Mouse (Mus musculus) limb, embryonic 14.5 days (tissue): ENCODE data around the gene Kirrel3. TPM values are rescaled to one million over a fixed set of nuclear protein-coding genes. Genes with fewer than 3 reads are reported as not detected.
A peak's percentile ranks its signal among the peaks of the same experiment; 100 is the strongest.

Experiments
- ATAC-seq: fragments of 200-750 bp; cut with Nextera tagmentation; 2 replicates; pipeline ENCODE4 v1.8.0; 2017; ENCODE audit warnings: low read depth, moderate number of reproducible peaks, moderate TSS enrichment; ENCODE audit not compliant: low FRiP score
- DNase-seq: peaks from one replicate; pipeline ENCODE4 v3.0.0-alpha.2; 2015; ENCODE audit warnings: low spot score
- H3K27ac ChIP-seq: fragments of 300-500 bp; sonication (generic); replicated peaks from 2 replicates; pipeline ENCODE4 v1.5.1; 2014; ENCODE audit warnings: low read depth, mild to moderate bottlenecking, low read length, moderate library complexity, mixed read lengths
- H3K27me3 ChIP-seq: fragments of 300-500 bp; sonication (generic); 2 replicates; pipeline ENCODE4 v1.6.1; 2014; ENCODE audit warnings: low read length, mixed read lengths; ENCODE audit not compliant: control insufficient read depth, insufficient read depth
- H3K36me3 ChIP-seq: fragments of 300-500 bp; sonication (generic); 2 replicates; pipeline ENCODE4 v1.6.1; 2014; ENCODE audit warnings: mild to moderate bottlenecking, low read length, moderate library complexity, mixed read lengths; ENCODE audit not compliant: control insufficient read depth, insufficient read depth
- H3K4me1 ChIP-seq: fragments of 300-500 bp; sonication (generic); 2 replicates; pipeline ENCODE4 v1.6.1; 2014; ENCODE audit warnings: antibody characterized with exemption, low read length, mixed read lengths; ENCODE audit not compliant: control insufficient read depth, insufficient read depth
- H3K4me2 ChIP-seq: fragments of 300-500 bp; sonication (generic); replicated peaks from 2 replicates; pipeline ENCODE4 v1.6.1; 2014; ENCODE audit warnings: low read depth, mild to moderate bottlenecking, low read length, moderate library complexity; ENCODE audit not compliant: severe bottlenecking
- H3K4me3 ChIP-seq: fragments of 300-500 bp; sonication (generic); replicated peaks from 2 replicates; pipeline ENCODE4 v1.5.1; 2014; ENCODE audit warnings: low read length
- H3K9ac ChIP-seq: fragments of 300-500 bp; sonication (generic); 2 replicates; pipeline ENCODE4 v1.6.1; 2014; ENCODE audit warnings: mild to moderate bottlenecking, low read depth, low read length, moderate library complexity; ENCODE audit not compliant: severe bottlenecking
- H3K9me3 ChIP-seq: fragments of 300-500 bp; sonication (generic); 2 replicates; pipeline ENCODE4 v1.6.1; 2016; ENCODE audit warnings: low read length; ENCODE audit not compliant: control insufficient read depth
- POLR2A ChIP-seq: fragments of 200-500 bp; IDR thresholded peaks from 2 replicates; pipeline ENCODE4 v1.8.0; 2012; ENCODE audit warnings: inconsistent platforms, mild to moderate bottlenecking, moderate library complexity, borderline replicate concordance; ENCODE audit not compliant: insufficient read depth, insufficient read length; ENCODE audit errors: extremely low read depth
- WGBS: fragments of 180-500 bp; shearing (Covaris S2); extraction: QIAGEN DNeasy Blood & Tissue Kit; methylation state at CpG from one replicate; pipeline ENCODE4 v1.1.7; 2014; 5-methylcytosine and 5-hydroxymethylcytosine counted together
- polyA plus RNA-seq, 2 experiments: library from polyadenylated mRNA; depleted of rRNA in 1 of 2; stranded (reverse) in 1 of 2; unstranded in 1 of 2; fragments of >200 nt; fragmentation: Nextera tagmentation in 1 of 2; extraction: Ambion mirVana in 1 of 2; gene quantifications; 2 replicates each; pipeline versions ENCODE4 v1.2.1 to v1.2.3; 2012 to 2014

Kirrel3 gene
- polyA plus RNA-seq, 2 experiments, result 10.1 to 14.6 TPM

GRCm38 (mm10) chr9:34476206-34476605, 9.5 kb upstream of the Kirrel3 start:
- no peaks in the 10 kb centered on the region for H3K9me3 ChIP-seq
- no peak overlapping the region for H3K27ac ChIP-seq
- no peak for DNase-seq
- H3K9ac ChIP-seq, result no peak overlapping the region
- H3K36me3 ChIP-seq, result no peaks in the 10 kb centered on the region
- TF ChIP-seq POLR2A, result no peak
- no peaks in the 10 kb centered on the region for H3K27me3 ChIP-seq
- no peak overlapping the region for H3K4me3 ChIP-seq
- H3K4me2 ChIP-seq, result no peak overlapping the region
- no peak for ATAC-seq
- 31% methylated on average over 5 of the region's 5 CpGs for WGBS
- H3K4me1 ChIP-seq, result peaks cover 4% of the 10 kb centered on the region

GRCm38 (mm10) chr9:34478494-34478893, 7.2 kb upstream of the Kirrel3 start:
- Histone ChIP-seq H3K36me3 (no peaks in the 10 kb centered on the region), H3K4me1 (peaks cover 8% of the 10 kb centered on the region), H3K4me2 (no peak overlapping the region), H3K9ac (no peak overlapping the region), H3K27ac (no peak overlapping the region), H3K27me3 (no peaks in the 10 kb centered on the region), H3K4me3 (no peak overlapping the region), H3K9me3 (no peaks in the 10 kb centered on the region)
- no peak for ATAC-seq
- TF ChIP-seq POLR2A, result no peak
- 89% methylated on average over 2 of the region's 2 CpGs for WGBS
- no peak for DNase-seq

- peaks cover 20% of the 10 kb centered on the region; the same call in 1 of the 2 replicates for H3K27me3 ChIP-seq
- peaks cover 27% of the 10 kb centered on the region for H3K4me1 ChIP-seq
- no peak overlapping the region for H3K4me3 ChIP-seq
- ATAC-seq, result no peak
- H3K4me2 ChIP-seq, result no peak overlapping the region
- H3K27ac ChIP-seq, result no peak overlapping the region
- 55% methylated on average over 2 of the region's 2 CpGs for WGBS
- H3K9me3 ChIP-seq, result no peaks in the 10 kb centered on the region
- no peaks in the 10 kb centered on the region for H3K36me3 ChIP-seq
- H3K9ac ChIP-seq, result no peak overlapping the region
- no peak for TF ChIP-seq POLR2A
- no peak for DNase-seq
Observed at GRCm38 (mm10) chr9:34483236-34483635, 2.5 kb upstream of the Kirrel3 start.

- H3K4me2 ChIP-seq, result peak overlapping the region; percentile 79; the same call in 1 of the 2 replicates
Observed at GRCm38 (mm10) chr9:34484665-34485064, 1.0 kb upstream of the Kirrel3 start.

GRCm38 (mm10) chr9:34488267-34488666, 2.6 kb downstream of the Kirrel3 start:
- Histone ChIP-seq H3K27me3 (peaks cover 41% of the 10 kb centered on the region; the same call in 1 of the 2 replicates), H3K4me2 (peak overlapping the region; percentile 81), H3K4me3 (peak overlapping the region; percentile 67), H3K27ac (no peak overlapping the region), H3K9me3 (no peaks in the 10 kb centered on the region), H3K4me1 (peaks cover 25% of the 10 kb centered on the region), H3K36me3 (no peaks in the 10 kb centered on the region), H3K9ac (peak overlapping the region; percentile 70)
- under 1% methylated on average over 9 of the region's 9 CpGs for WGBS
- ATAC-seq (no peak), DNase-seq (no peak)
- no peak for TF ChIP-seq POLR2A

More at GRCm38 (mm10) chr9:34484665-34485064, 1.0 kb upstream of the Kirrel3 start:
- peaks cover 20% of the 10 kb centered on the region; the same call in 1 of the 2 replicates for H3K27me3 ChIP-seq
- no peaks in the 10 kb centered on the region for H3K36me3 ChIP-seq
- peaks cover 27% of the 10 kb centered on the region for H3K4me1 ChIP-seq
- TF ChIP-seq POLR2A, result no peak
- H3K27ac ChIP-seq, result no peak overlapping the region; the same call in 1 of the 2 replicates
- DNase-seq, result peak; percentile 63
- WGBS, result 9% methylated on average over 6 of the region's 6 CpGs
- H3K9ac ChIP-seq, result no peak overlapping the region
- peak; percentile 58; the same call in 1 of the 2 replicates for ATAC-seq
- no peaks in the 10 kb centered on the region for H3K9me3 ChIP-seq
- 0 out of 2 replicates have a peak overlapping the region, but pooled peaks have one; percentile 46 for H3K4me3 ChIP-seq

- ATAC-seq (no peak; the same call in 1 of the 2 replicates), DNase-seq (peak; percentile 60)
- Histone ChIP-seq H3K36me3 (no peaks in the 10 kb centered on the region), H3K4me1 (peaks cover 22% of the 10 kb centered on the region), H3K9me3 (no peaks in the 10 kb centered on the region), H3K4me2 (peak overlapping the region; percentile 81), H3K27ac (0 out of 2 replicates have a peak overlapping the region, but pooled peaks have one; percentile 13), H3K4me3 (peak overlapping the region; percentile 67), H3K27me3 (peaks cover 41% of the 10 kb centered on the region; the same call in 1 of the 2 replicates), H3K9ac (peak overlapping the region; percentile 70)
- under 1% methylated on average over 52 of the region's 53 CpGs for WGBS
- TF ChIP-seq POLR2A, result 0 out of 2 replicates have a peak, but pooled peaks have one; percentile 13
Observed at GRCm38 (mm10) chr9:34488700-34489315, 3.1 kb downstream of the Kirrel3 start.
